Mouse (Mus musculus) heart, embryonic 12.5 days (tissue): ENCODE measurements around the gene Gm13693. TPM values are rescaled to one million over a fixed set of nuclear protein-coding genes. Genes with fewer than 3 reads are reported as not detected.
"Not testable (repeated sequence)": the region's sequence is repeated elsewhere in the genome, so short reads cannot be mapped to it uniquely, and the experiment has no call there.

ENCODE experiments used
- ATAC-seq: fragments of 200-750 bp; cut with Nextera tagmentation; 2 replicates; pipeline ENCODE4 v1.8.0; 2017; ENCODE audit warnings: moderate TSS enrichment, moderate library complexity; ENCODE audit not compliant: insufficient number of reproducible peaks, low FRiP score
- H3K27ac ChIP-seq: fragments of 300-500 bp; sonication (generic); 2 replicates; pipeline ENCODE4 v1.5.1; 2016; ENCODE audit warnings: mild to moderate bottlenecking, moderate library complexity; ENCODE audit not compliant: poor library complexity, severe bottlenecking
- H3K27me3 ChIP-seq: fragments of 300-500 bp; sonication (generic); replicated peaks from 2 replicates; pipeline ENCODE4 v1.6.1; 2016; ENCODE audit warnings: mild to moderate bottlenecking, moderate library complexity
- H3K36me3 ChIP-seq: fragments of 300-500 bp; sonication (generic); 2 replicates; pipeline ENCODE4 v1.6.1; 2016; ENCODE audit warnings: mild to moderate bottlenecking, moderate library complexity
- H3K4me1 ChIP-seq: fragments of 300-500 bp; sonication (generic); replicated peaks from 2 replicates; pipeline ENCODE4 v1.6.1; 2016; ENCODE audit warnings: mild to moderate bottlenecking
- H3K4me2 ChIP-seq: fragments of 300-500 bp; sonication (generic); 2 replicates; pipeline ENCODE4 v1.6.1; 2016; ENCODE audit warnings: mild to moderate bottlenecking, moderate library complexity
- H3K4me3 ChIP-seq: fragments of 300-500 bp; sonication (generic); 2 replicates; pipeline ENCODE4 v1.5.1; 2016; ENCODE audit warnings: mild to moderate bottlenecking
- H3K9ac ChIP-seq: fragments of 300-500 bp; sonication (generic); 2 replicates; pipeline ENCODE4 v1.6.1; 2016; ENCODE audit warnings: mild to moderate bottlenecking, moderate library complexity
- H3K9me3 ChIP-seq: fragments of 300-500 bp; sonication (generic); replicated peaks from 2 replicates; pipeline ENCODE4 v1.6.1; 2016; ENCODE audit warnings: mild to moderate bottlenecking, moderate library complexity
- WGBS: fragments of 180-500 bp; shearing (Covaris S2); methylation state at CpG from one replicate; pipeline ENCODE4 v1.1.7; 2016; 5-methylcytosine and 5-hydroxymethylcytosine counted together
- polyA plus RNA-seq: library from polyadenylated mRNA; unstranded; fragments of >200 nt; fragmentation: Nextera tagmentation; extraction: Ambion mirVana; gene quantifications from 2 replicates; pipeline ENCODE4 v1.2.1, GENCODE M21; 2016

Gm13693 gene
- polyA plus RNA-seq, 1 experiment from 2014 or later, result not detected

DNA sequence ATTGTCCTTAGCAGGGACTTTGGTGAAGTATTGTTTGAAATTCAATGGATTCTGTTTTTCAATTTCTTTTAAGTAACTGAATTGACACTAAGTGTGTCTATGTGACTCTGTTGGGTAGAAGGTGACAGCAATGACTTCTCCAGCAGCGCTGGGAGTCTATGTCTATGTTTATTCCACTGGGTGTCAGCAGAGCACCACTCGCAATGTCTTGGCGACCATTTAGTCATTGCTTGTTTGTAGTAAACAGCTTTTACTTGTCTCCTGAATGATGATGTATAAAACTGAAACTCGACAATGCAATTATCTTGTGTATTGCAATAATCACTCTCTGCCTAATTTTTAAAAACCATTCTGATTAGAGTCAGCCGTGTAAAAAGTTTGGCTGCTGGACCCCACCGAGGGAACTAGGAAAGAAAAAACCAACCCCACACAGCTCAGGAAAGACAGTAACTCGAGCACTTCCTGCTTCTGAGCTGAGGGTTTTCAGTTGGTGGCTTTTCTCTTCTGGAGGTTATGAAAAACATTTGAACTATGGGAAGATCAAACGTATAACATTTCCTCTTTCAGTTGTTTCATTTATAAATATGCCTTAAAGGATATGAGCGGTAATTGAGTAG lies 32.4 kb downstream of the Gm13693 start:
- not testable (repeated sequence) for H3K36me3 ChIP-seq, ATAC-seq, H3K9me3 ChIP-seq, H3K4me1 ChIP-seq, H3K9ac ChIP-seq, H3K27me3 ChIP-seq, H3K4me3 ChIP-seq, H3K27ac ChIP-seq
- WGBS, result 44% methylated on average over 8 of the region's 9 CpGs
- 0 out of 2 replicates have a peak overlapping the region, but pooled peaks have one; percentile 21 for H3K4me2 ChIP-seq

DNA sequence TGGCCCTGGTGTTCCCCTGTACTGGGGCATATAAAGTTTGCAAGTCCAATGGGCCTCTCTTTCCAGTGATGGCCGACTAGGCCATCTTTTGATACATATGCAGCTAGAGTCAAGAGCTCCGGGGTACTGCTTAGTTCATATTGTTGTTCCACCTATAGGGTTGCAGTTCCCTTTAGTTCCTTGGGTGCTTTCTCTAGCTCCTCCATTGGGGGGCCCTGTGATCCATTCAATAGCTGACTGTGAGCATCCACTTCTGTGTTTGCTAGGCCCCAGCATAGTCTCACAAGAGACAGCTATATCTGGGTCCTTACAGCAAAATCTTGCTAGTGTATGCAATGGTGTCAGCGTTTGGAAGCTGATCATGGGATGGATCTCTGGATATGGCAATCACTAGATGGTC lies 33.2 kb downstream of the Gm13693 start:
- not testable (repeated sequence) for H3K4me1 ChIP-seq, H3K9me3 ChIP-seq, H3K9ac ChIP-seq, H3K4me2 ChIP-seq, ATAC-seq, H3K36me3 ChIP-seq, H3K27me3 ChIP-seq, H3K4me3 ChIP-seq, H3K27ac ChIP-seq
- 74% methylated on average over 2 of the region's 3 CpGs for WGBS

DNA sequence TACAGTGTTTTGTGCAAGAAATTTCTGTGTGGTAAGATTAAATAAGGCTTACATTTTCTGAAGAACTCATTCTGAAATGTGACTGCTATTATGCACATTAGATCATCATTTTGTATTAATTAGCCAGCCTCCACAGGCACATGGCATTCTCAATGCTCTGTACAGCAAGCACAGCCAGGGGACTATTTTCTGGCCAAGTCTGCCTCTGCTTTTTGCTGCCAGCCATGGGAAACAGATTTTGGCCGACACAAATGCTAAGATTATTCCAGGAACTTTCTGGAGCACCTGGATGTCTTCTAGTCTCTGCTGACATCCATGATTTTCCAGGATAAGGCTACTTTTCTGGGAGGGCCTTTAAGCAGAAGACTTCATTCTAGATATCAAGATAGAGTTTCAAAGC lies 47.6 kb downstream of the Gm13693 start:
- Histone ChIP-seq H3K4me1 (no peaks in the 10 kb centered on the region), H3K9ac (no peak overlapping the region), H3K36me3 (no peaks in the 10 kb centered on the region), H3K9me3 (no peaks in the 10 kb centered on the region), H3K27me3 (no peaks in the 10 kb centered on the region), H3K27ac (no peak overlapping the region), H3K4me2 (no peak overlapping the region), H3K4me3 (no peak overlapping the region)
- 18% methylated on average over 1 of the region's 1 CpGs for WGBS
- no peak for ATAC-seq

DNA sequence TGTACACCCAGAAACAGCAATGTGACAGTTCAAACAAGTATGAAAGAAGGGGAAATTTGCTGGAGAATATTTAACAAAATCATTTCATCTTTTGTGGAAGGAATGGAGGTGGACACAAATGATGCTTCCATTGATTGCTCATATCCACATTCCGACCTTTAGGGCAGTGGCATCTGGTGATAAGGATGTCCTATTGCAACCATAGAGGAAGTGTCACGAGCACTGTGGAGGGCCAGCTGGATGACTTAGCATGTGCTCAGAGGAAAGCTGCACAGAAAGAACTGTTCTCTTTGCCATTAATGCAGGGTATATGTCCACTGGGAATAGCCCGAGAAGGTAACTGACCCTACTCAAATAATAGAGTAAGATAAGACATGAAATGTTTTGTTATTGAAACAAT lies 48.5 kb downstream of the Gm13693 start:
- ATAC-seq, result no peak
- Histone ChIP-seq H3K36me3 (no peaks in the 10 kb centered on the region), H3K4me3 (no peak overlapping the region), H3K27ac (no peak overlapping the region), H3K4me1 (no peaks in the 10 kb centered on the region), H3K4me2 (no peak overlapping the region), H3K9ac (no peak overlapping the region), H3K9me3 (no peaks in the 10 kb centered on the region), H3K27me3 (no peaks in the 10 kb centered on the region)
- WGBS, result 44% methylated on average over 3 of the region's 3 CpGs

Other genes with a start within 250 kb of the Gm13693 start
- gene Itgav, start 237.1 kb upstream of the Gm13693 start, polyA plus RNA-seq, result 95.0 and 108 TPM in 2 replicates
- 2.9 and 3.3 TPM in 2 replicates for gene Fam171b, start 148.9 kb upstream of the Gm13693 start, polyA plus RNA-seq
- not detected in 2 replicates for gene Zswim2, start 20.3 kb upstream of the Gm13693 start, polyA plus RNA-seq
- gene Gm13698, start 5.8 kb upstream of the Gm13693 start, polyA plus RNA-seq, result not detected in 2 replicates
- gene Gm13695, start 5.8 kb downstream of the Gm13693 start, polyA plus RNA-seq, result not detected in 2 replicates
- gene Gm13696, start 11.6 kb downstream of the Gm13693 start, polyA plus RNA-seq, result not detected in 2 replicates
- gene Gm13694, start 17.4 kb downstream of the Gm13693 start, polyA plus RNA-seq, result not detected in 2 replicates
- gene Gm13697, start 23.2 kb downstream of the Gm13693 start, polyA plus RNA-seq, result not detected in 2 replicates
- not detected in 2 replicates for gene Gm13691, start 29.1 kb downstream of the Gm13693 start, polyA plus RNA-seq